Comparison of ENCODE assay signal across 32 mouse cellular contexts in genomic region chr15:103501186-103501585, GRCm38 (mm10). TPM values are rescaled to one million over a fixed set of nuclear protein-coding genes. Genes with fewer than 3 reads are reported as not detected.
DNase-seq lines count a peak whose midpoint lies in the region; ATAC-seq and TF ChIP-seq lines count a peak whose summit lies in the region.
"Had no signal": no experiment of that assay in that cellular context is flagged by ENCODE, and none has a peak within 500 bp of the region (broad histone marks: within the 10 kb centered on the region; RNA-seq: fewer than 3 reads in every experiment).

No protein-coding gene starts in this region.

- DNase-seq in CD4-positive, CD25-positive, alpha-beta regulatory T cell, adult 2 months (ENCODE audit: low read depth, low spot score) = peak; percentile 19
- DNase-seq in CD4-positive helper T cell, adult 2 months (ENCODE audit: low read depth, low spot score) = peak; percentile 13
- DNase-seq in right cerebral cortex, postnatal 25 days = no peak
- no peak for DNase-seq in heart, postnatal 10 days
- DNase-seq: adrenal gland, adult 2 months; adrenal gland, postnatal 14 days; cerebellum, adult 11 months; cerebellum, adult 2 months; cerebellum, adult 9-11 months; cerebellum, postnatal 25 days; forebrain, postnatal 0 days; gastrocnemius, adult 2 months; gastrocnemius, postnatal 14 days; heart, adult 11 months; heart, postnatal 4 days had no signal

- H3K79me2 ChIP-seq in myocyte (ENCODE audit: control insufficient read depth, insufficient read depth) = no peaks in the 10 kb centered on the region

- TF ChIP-seq POLR2A in myocyte (IDR thresholded peaks at IDR 0.05; ENCODE audit: insufficient read length, low read depth) = no peak

- H3K36me3 ChIP-seq in myocyte (ENCODE audit: control insufficient read depth, insufficient read depth) = no peaks in the 10 kb centered on the region
- H3K36me3 ChIP-seq: embryonic facial prominence, embryonic 12.5 days; embryonic facial prominence, embryonic 15.5 days; intestine, embryonic 15.5 days had no signal

- no peak overlapping the region for H3K4me3 ChIP-seq in myocyte
- H3K4me3 ChIP-seq: embryonic facial prominence, embryonic 12.5 days; embryonic facial prominence, embryonic 15.5 days; gastrocnemius, adult 2 months; intestine, embryonic 15.5 days had no signal

- H3ac ChIP-seq in myocyte (ENCODE audit: control insufficient read depth, insufficient read length) = no peak overlapping the region

- H3K4me2 ChIP-seq in myocyte (ENCODE audit: low read depth) = peak overlapping the region; percentile 45
- H3K4me2 ChIP-seq: embryonic facial prominence, embryonic 12.5 days; embryonic facial prominence, embryonic 15.5 days; heart, embryonic 11.5 days; hindbrain, embryonic 14.5 days; intestine, embryonic 15.5 days had no signal

- H3K27me3 ChIP-seq in myocyte (ENCODE audit: control insufficient read depth, insufficient read depth, insufficient read length) = peaks cover 23% of the 10 kb centered on the region

- intact Hi-C loops in heart, postnatal 10 days (cut with DNase I) = no loop called here

- ATAC-seq in CD4-positive, CD25-positive, alpha-beta regulatory T cell, adult 4 months = no peak
- ATAC-seq: forebrain, embryonic 14.5 days; forebrain, postnatal 0 days; intestine, embryonic 15.5 days had no signal

TF ChIP-seq in myocyte, 11 proteins besides CTCF, POLR2A, EP300 and RAD21:
- TF ChIP-seq USF1 (IDR thresholded peaks at IDR 0.05; ENCODE audit: low read depth) = peak; percentile 51
- TF ChIP-seq SRF (IDR thresholded peaks at IDR 0.05; ENCODE audit: control insufficient read depth, insufficient read length, low read depth) = no peak
- TF ChIP-seq REST (IDR thresholded peaks at IDR 0.05; ENCODE audit: insufficient read depth, insufficient read length) = no peak
TF ChIP-seq in myocyte: peak in this region for 1.

RNA-seq across cellular contexts. Expression of gene Pde1b, which starts 1.6 kb away (rescaled TPM):
- 1 to 10 TPM; 2.6 to 3.8 TPM for polyA plus RNA-seq in CD4-positive, CD25-positive, alpha-beta regulatory T cell, adult 4 months (2017; shearing (Covaris generic))
- polyA plus RNA-seq in myocyte (2012; fragmentation: generic; extraction: Trizol) = 0.83 TPM
- 1 to 10 TPM; 2.7 to 2.8 TPM for total RNA-seq in heart, postnatal 10 days (2021)

RNA-seq across cellular contexts. Expression of gene Ppp1r1a, which starts 36.6 kb away (rescaled TPM):
- not detected for polyA plus RNA-seq in CD4-positive, CD25-positive, alpha-beta regulatory T cell, adult 4 months (2017; shearing (Covaris generic))
- not detected for polyA plus RNA-seq in myocyte (2012; fragmentation: generic; extraction: Trizol)
- total RNA-seq in heart, postnatal 10 days (2021) = 10 to 100 TPM; 14.8 to 18.0 TPM
- total RNA-seq: common myeloid progenitor, adult 5-6 weeks had no signal

RNA-seq across cellular contexts. Expression of gene Nckap1l, which starts 47.6 kb away (rescaled TPM):
- 100 to 1,000 TPM in 1 of 2 experiments, 10 to 100 TPM in 1; 95.5 to 155 TPM for polyA plus RNA-seq in CD4-positive, CD25-positive, alpha-beta regulatory T cell, adult 4 months (2017; shearing (Covaris generic))
- polyA plus RNA-seq in myocyte (2012; fragmentation: generic; extraction: Trizol) = 0.90 TPM
- 1 to 10 TPM; 3.7 to 4.2 TPM for total RNA-seq in heart, postnatal 10 days (2021)

RNA-seq across cellular contexts. Expression of gene Gtsf2, which starts 52.9 kb away (rescaled TPM):
- polyA plus RNA-seq in CD4-positive, CD25-positive, alpha-beta regulatory T cell, adult 4 months (2017; shearing (Covaris generic)) = not detected
- not detected for polyA plus RNA-seq in myocyte (2012; fragmentation: generic; extraction: Trizol)
- not detected for total RNA-seq in heart, postnatal 10 days (2021)
- total RNA-seq: adrenal gland, adult 2 months; adrenal gland, postnatal 14 days; adrenal gland, postnatal 4 days; common myeloid progenitor, adult 5-6 weeks; ES-E14; forebrain, postnatal 0 days; gastrocnemius, adult 2 months; gastrocnemius, postnatal 14 days; gastrocnemius, postnatal 4 days; heart, adult 8-10 months; heart, postnatal 4 days had no signal
- polyA plus RNA-seq: adrenal gland, adult 2 months; embryonic facial prominence, embryonic 12.5 days; embryonic facial prominence, embryonic 15.5 days; forebrain, embryonic 14.5 days; forebrain, postnatal 0 days; frontal cortex, adult 2 months; heart, embryonic 11.5 days; heart, embryonic 14.5 days; heart, postnatal 0 days; hindbrain, embryonic 11.5 days; hindbrain, embryonic 14.5 days; intestine, embryonic 15.5 days had no signal

Comparison
In these comparisons a context has a peak if more than half of its experiments do, and no peak if none do; other contexts are left out.
1. DNase-seq: peak in CD4-positive, CD25-positive, alpha-beta regulatory T cell, adult 2 months (single experiment) and CD4-positive helper T cell, adult 2 months (single experiment); none in right cerebral cortex, postnatal 25 days (single experiment) and heart, postnatal 10 days (0 of 2).
2. RNA of gene Nckap1l, which starts 47.6 kb away (polyA plus RNA-seq): 95.5 to 155 TPM in CD4-positive, CD25-positive, alpha-beta regulatory T cell, adult 4 months; 0.90 TPM in myocyte (single experiment); every median in the first group is over 10 times any median in the second.